Mouse (Mus musculus) thymus, adult 18-20 months (tissue): Measurements from ENCODE around the gene Pold4.

Source experiments
- DNase-seq, 2 experiments: peaks; one replicate each; pipeline ENCODE4 v3.0.0; 2022; ENCODE audit warnings: mixed read lengths in 2 of 2

Gene Pold4

GRCm38 (mm10) chr19:4204889-4205288 lies 26.8 kb upstream of the Pold4 start:
- DNase-seq: no peak

GRCm38 (mm10) chr19:4206971-4207370 lies 24.7 kb upstream of the Pold4 start:
- DNase-seq: no peak

GRCm38 (mm10) chr19:4208563-4208962 lies 23.1 kb upstream of the Pold4 start:
- no peak for DNase-seq

- DNase-seq: no peak
These were observed 19.7 kb upstream of the Pold4 start for GRCm38 (mm10) chr19:4211891-4212588.

- no peak for DNase-seq
These were observed 18.1 kb upstream of the Pold4 start for GRCm38 (mm10) chr19:4213524-4213974.

- DNase-seq: no peak
These were observed 17.5 kb upstream of the Pold4 start, which contains the start of the genes Clcf1 and AC109138.7 for GRCm38 (mm10) chr19:4214071-4214770. Gene Clcf1 (plus strand): TSS chr19:4214238. Gene AC109138.7 (plus strand): TSS chr19:4214357.

GRCm38 (mm10) chr19:4214771-4215450 lies 16.8 kb upstream of the Pold4 start:
- DNase-seq: no peak

GRCm38 (mm10) chr19:4215451-4215840 lies 16.3 kb upstream of the Pold4 start:
- DNase-seq: no peak

- no peak for DNase-seq
These were observed 15.5 kb upstream of the Pold4 start for GRCm38 (mm10) chr19:4216041-4216685.

- no peak for DNase-seq
These were observed 14.6 kb upstream of the Pold4 start for GRCm38 (mm10) chr19:4217140-4217539.

GRCm38 (mm10) chr19:4217855-4218254 lies 13.8 kb upstream of the Pold4 start:
- no peak for DNase-seq

GRCm38 (mm10) chr19:4218293-4218692 lies 13.4 kb upstream of the Pold4 start:
- no peak for DNase-seq

- DNase-seq: no peak
These were observed 12.9 kb upstream of the Pold4 start for GRCm38 (mm10) chr19:4218784-4219183.

GRCm38 (mm10) chr19:4219943-4220342 lies 11.8 kb upstream of the Pold4 start:
- no peak for DNase-seq

GRCm38 (mm10) chr19:4220416-4220815 lies 11.3 kb upstream of the Pold4 start:
- no peak for DNase-seq

GRCm38 (mm10) chr19:4220957-4221743 lies 10.5 kb upstream of the Pold4 start:
- DNase-seq: no peak

- no peak for DNase-seq
These were observed 9.5 kb upstream of the Pold4 start for GRCm38 (mm10) chr19:4222165-4222564.

- DNase-seq: no peak
These were observed 4.9 kb upstream of the Pold4 start for GRCm38 (mm10) chr19:4226779-4227178.

GRCm38 (mm10) chr19:4227446-4227845 lies 4.3 kb upstream of the Pold4 start:
- DNase-seq: no peak

GRCm38 (mm10) chr19:4227894-4228678 lies 3.6 kb upstream of the Pold4 start:
- peak in 1 of 2 experiments; percentile 68 for DNase-seq

GRCm38 (mm10) chr19:4228891-4229290 lies 2.8 kb upstream of the Pold4 start:
- DNase-seq: no peak
